Mouse (Mus musculus) heart, adult 2 months (tissue): ENCODE results near the gene Crlf1.

ENCODE experiments used
- CTCF ChIP-seq: fragments of 200-600 bp; IDR thresholded peaks from 2 replicates; pipeline ENCODE4 v1.8.1; 2022; ENCODE audit warnings: antibody characterized with exemption, mild to moderate bottlenecking, moderate library complexity
- EP300 ChIP-seq: fragments of 200-500 bp; IDR thresholded peaks from 2 replicates; pipeline ENCODE4 v1.6.1; 2011; ENCODE audit warnings: low read depth, low read length, control low read depth; ENCODE audit not compliant: insufficient read depth

DNA sequence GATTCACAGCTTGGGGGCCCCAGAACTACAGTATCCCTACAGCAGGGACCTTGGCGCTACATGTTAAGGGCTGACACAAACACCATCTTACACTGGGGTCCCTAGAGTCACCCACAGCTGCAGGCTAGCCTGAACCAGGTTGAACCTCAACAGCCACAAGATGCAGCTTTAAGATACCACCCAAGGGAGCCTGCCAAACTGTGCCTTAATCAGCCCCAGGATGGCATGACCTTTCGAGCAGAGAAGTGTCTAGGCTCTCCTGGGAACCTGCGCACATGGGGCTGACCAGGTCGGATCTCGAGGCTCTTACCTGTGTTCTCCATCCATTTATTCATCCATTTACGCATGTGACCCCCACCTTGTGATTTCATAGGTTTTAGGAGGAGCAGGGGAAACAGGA lies 35.1 kb upstream of the Crlf1 start:
- TF ChIP-seq CTCF (no peak), EP300 (no peak)
